Mouse (Mus musculus) neural tube, embryonic 13.5 days (tissue): ENCODE data around the gene Tesk1. TPM values are rescaled to one million over a fixed set of nuclear protein-coding genes. Genes with fewer than 3 reads are reported as not detected.
"Not testable (repeated sequence)": the region's sequence is repeated elsewhere in the genome, so short reads cannot be mapped to it uniquely, and the experiment has no call there.

ENCODE experiments used
- ATAC-seq: fragments of 200-750 bp; cut with Nextera tagmentation; 2 replicates; pipeline ENCODE4 v1.8.0; 2017; ENCODE audit warnings: low read depth, mild to moderate bottlenecking, moderate TSS enrichment, moderate library complexity
- H3K27ac ChIP-seq: fragments of 300-500 bp; sonication (generic); replicated peaks from 2 replicates; pipeline ENCODE4 v1.5.1; 2015; ENCODE audit warnings: moderate library complexity, mild to moderate bottlenecking, inconsistent platforms
- H3K27me3 ChIP-seq: fragments of 300-500 bp; sonication (generic); 2 replicates; pipeline ENCODE4 v1.6.1; 2015; ENCODE audit warnings: mild to moderate bottlenecking, inconsistent platforms
- H3K36me3 ChIP-seq: fragments of 300-500 bp; sonication (generic); 2 replicates; pipeline ENCODE4 v1.6.1; 2015; ENCODE audit warnings: mild to moderate bottlenecking, inconsistent platforms
- H3K4me1 ChIP-seq: fragments of 300-500 bp; sonication (generic); replicated peaks from 2 replicates; pipeline ENCODE4 v1.6.1; 2015; ENCODE audit warnings: inconsistent platforms
- H3K4me2 ChIP-seq: fragments of 300-500 bp; sonication (generic); 2 replicates; pipeline ENCODE4 v1.6.1; 2015; ENCODE audit warnings: inconsistent platforms, mild to moderate bottlenecking, moderate library complexity
- H3K4me3 ChIP-seq: fragments of 300-500 bp; sonication (generic); 2 replicates; pipeline ENCODE4 v1.5.1; 2015; ENCODE audit warnings: mild to moderate bottlenecking, inconsistent platforms
- H3K9ac ChIP-seq: fragments of 300-500 bp; sonication (generic); 2 replicates; pipeline ENCODE4 v1.6.1; 2015; ENCODE audit warnings: moderate library complexity, mild to moderate bottlenecking, inconsistent platforms
- H3K9me3 ChIP-seq: fragments of 300-500 bp; sonication (generic); 2 replicates; pipeline ENCODE4 v1.6.1; 2016; ENCODE audit warnings: inconsistent platforms
- WGBS: fragments of 180-500 bp; shearing (Covaris S2); methylation state at CpG from one replicate; pipeline ENCODE4 v1.1.7; 2015; 5-methylcytosine and 5-hydroxymethylcytosine counted together
- polyA plus RNA-seq: library from polyadenylated mRNA; unstranded; fragments of >200 nt; fragmentation: Nextera tagmentation; extraction: Ambion mirVana; gene quantifications from 2 replicates; pipeline ENCODE4 v1.2.1, GENCODE M21; 2015

Tesk1 gene
- polyA plus RNA-seq, 1 experiment from 2014 or later = 14.4 TPM

DNA sequence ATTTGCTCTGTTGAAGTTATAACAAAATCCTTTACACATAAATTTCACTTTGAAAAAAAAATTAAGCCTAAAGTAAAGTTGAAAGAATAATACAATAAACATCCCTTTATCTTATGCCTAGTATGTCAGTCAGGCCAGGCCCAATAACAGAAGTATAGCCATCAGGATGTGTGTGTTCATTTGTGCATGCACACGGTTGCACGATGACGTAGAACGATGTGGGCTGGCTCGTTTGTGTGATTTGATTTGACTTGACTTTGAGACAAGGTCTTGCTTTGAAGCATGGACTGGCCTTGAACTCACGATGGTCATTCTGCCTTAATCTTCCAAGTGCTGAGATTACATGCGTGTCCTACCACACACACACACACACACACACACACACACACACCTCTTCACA, 25.1 kb downstream of the Tesk1 start:
- Histone ChIP-seq H3K27ac (no peak overlapping the region), H3K4me1 (no peaks in the 10 kb centered on the region), H3K27me3 (no peaks in the 10 kb centered on the region), H3K4me3 (no peak overlapping the region), H3K4me2 (no peak overlapping the region), H3K9me3 (no peaks in the 10 kb centered on the region), H3K36me3 (no peaks in the 10 kb centered on the region), H3K9ac (no peak overlapping the region)
- ATAC-seq = no peak
- WGBS = 90% methylated on average over 7 of the region's 7 CpGs

DNA sequence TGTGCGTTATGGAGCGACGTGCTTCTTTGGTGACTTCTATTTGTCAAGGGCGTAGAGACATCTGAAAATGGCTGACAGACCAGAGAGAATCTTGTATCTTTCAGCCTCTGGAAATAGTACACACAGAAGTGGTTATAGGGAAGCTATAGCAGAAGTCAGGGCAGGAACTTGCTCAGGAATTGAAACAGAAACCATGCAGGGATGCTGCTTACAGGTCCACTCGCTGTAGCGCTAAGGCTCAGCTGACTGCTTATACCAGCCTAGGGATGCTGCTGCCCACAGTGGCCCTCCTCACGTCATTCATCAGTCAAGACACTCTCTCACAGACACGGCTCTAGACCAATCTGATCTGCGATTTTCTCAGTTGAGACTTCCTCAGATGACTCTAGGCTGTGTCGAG, 28.6 kb downstream of the Tesk1 start:
- Histone ChIP-seq H3K9ac (no peak overlapping the region), H3K4me1 (no peaks in the 10 kb centered on the region), H3K4me2 (no peak overlapping the region), H3K27me3 (no peaks in the 10 kb centered on the region), H3K36me3 (no peaks in the 10 kb centered on the region), H3K27ac (no peak overlapping the region), H3K4me3 (no peak overlapping the region), H3K9me3 (no peaks in the 10 kb centered on the region)
- no peak for ATAC-seq
- WGBS = 91% methylated on average over 10 of the region's 10 CpGs

DNA sequence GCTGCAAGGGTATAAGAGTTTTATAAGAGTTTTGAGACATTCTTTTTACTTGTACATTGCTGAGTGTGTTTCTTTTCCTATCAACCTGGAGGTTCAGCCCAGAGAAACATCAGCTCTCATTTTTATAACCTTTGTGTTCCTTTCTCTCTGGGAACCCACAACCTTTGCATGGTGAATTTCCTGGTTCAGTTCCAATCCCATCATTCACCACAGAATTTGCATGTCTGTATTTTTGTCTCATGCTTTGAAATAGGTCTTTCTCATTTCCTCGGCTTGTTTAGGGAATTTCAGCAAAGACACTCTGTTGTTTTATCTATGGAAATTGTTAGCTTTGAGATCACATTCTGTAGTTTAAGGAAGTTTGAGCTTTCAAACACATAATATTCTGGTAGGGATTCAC, 31.9 kb downstream of the Tesk1 start:
- ATAC-seq = no peak
- Histone ChIP-seq H3K4me3 (no peak overlapping the region), H3K27ac (no peak overlapping the region), H3K9me3 (no peaks in the 10 kb centered on the region), H3K36me3 (no peaks in the 10 kb centered on the region), H3K4me2 (no peak overlapping the region), H3K4me1 (no peaks in the 10 kb centered on the region), H3K27me3 (no peaks in the 10 kb centered on the region), H3K9ac (no peak overlapping the region)
- WGBS = 75% methylated on average over 1 of the region's 1 CpGs

DNA sequence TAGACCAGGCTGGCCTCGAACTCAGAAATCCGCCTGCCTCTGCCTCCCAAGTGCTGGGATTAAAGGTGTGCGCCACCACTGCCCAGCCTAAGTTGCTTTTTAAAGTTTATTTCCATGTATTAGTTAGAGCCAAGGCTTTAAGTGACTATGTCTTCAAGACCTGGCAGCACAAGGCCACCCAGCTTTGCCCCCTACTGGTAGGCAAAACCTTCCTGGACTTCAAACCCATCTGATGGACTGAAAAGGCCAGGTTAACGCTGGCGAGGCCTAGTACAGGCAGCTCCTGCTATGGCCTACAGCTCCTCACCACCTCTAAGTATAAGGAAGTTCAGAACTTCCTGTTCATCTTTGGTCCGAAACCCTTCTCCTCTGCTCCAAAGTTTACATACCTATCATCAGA, 34.9 kb downstream of the Tesk1 start:
- H3K4me2 ChIP-seq = no peak overlapping the region
- no peak overlapping the region for H3K9ac ChIP-seq
- no peaks in the 10 kb centered on the region for H3K4me1 ChIP-seq
- H3K4me3 ChIP-seq = no peak overlapping the region
- H3K27me3 ChIP-seq = no peaks in the 10 kb centered on the region
- no peak overlapping the region for H3K27ac ChIP-seq
- ATAC-seq = no peak
- 89% methylated on average over 6 of the region's 6 CpGs for WGBS
- H3K36me3 ChIP-seq = no peaks in the 10 kb centered on the region
- no peaks in the 10 kb centered on the region for H3K9me3 ChIP-seq

DNA sequence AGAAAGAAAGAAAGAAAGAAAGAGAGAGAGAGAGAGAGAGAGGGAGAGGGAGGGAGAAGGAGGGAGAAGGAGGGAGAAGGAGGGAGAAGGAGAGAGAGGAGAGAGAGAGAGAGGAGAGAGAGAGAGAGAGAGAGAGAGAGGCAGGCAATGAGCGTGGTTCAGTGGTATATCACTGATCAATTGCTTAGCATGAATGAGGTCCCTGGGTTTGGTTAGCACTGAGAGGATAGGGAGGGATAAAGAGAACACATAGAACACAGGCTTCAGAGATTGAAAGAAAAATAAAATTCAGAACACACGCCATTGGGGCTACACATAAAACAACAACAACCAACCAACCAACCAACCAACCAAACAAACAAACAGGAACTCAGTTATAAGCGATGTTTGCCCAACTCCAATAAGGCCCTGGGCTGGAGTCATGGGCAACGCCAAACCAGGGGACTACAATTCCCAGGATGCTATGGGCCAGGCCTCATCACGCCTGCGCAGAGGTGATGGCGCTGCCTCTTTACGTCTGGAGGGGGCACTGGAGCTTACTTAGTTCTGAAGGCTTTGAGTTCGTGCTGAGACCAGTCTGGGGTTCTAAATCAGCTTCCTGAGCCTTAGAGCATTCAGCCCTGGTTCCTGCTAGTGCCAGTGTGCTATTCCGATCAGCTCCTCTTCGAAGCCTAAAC, 36.3 kb downstream of the Tesk1 start:
- Histone ChIP-seq H3K9ac (peak overlapping the region; percentile 55; the same call in 1 of the 2 replicates), H3K36me3 (no peaks in the 10 kb centered on the region), H3K9me3 (no peaks in the 10 kb centered on the region), H3K27me3 (no peaks in the 10 kb centered on the region), H3K27ac (no peak overlapping the region), H3K4me1 (no peaks in the 10 kb centered on the region), H3K4me2 (peak overlapping the region; percentile 52), H3K4me3 (peak overlapping the region; percentile 29)
- 18% methylated on average over 11 of the region's 11 CpGs for WGBS
- ATAC-seq = peak; percentile 96

DNA sequence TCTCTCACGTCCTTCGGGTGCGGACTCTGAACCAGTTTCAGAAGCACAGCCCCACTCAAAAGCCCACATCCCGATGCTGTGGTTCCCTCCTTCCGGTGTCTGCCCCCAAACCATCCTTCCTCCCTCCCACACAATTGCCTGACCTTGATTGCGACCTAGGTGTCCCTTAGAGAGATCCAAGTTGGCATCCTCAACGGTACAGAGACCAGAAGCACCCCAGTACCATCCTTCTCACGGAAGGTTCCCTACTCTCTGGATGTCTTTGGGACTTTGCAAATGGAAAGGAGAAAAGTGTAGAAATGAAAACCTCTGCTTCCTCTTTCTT, 36.8 kb downstream of the Tesk1 start:
- H3K27ac ChIP-seq = no peak overlapping the region
- H3K9ac ChIP-seq = peak overlapping the region; percentile 55; the same call in 1 of the 2 replicates
- H3K4me3 ChIP-seq = peak overlapping the region; percentile 29
- no peaks in the 10 kb centered on the region for H3K36me3 ChIP-seq
- H3K9me3 ChIP-seq = no peaks in the 10 kb centered on the region
- H3K4me1 ChIP-seq = no peaks in the 10 kb centered on the region
- H3K4me2 ChIP-seq = peak overlapping the region; percentile 52
- H3K27me3 ChIP-seq = no peaks in the 10 kb centered on the region
- WGBS = 52% methylated on average over 8 of the region's 8 CpGs
- ATAC-seq = peak; percentile 61

DNA sequence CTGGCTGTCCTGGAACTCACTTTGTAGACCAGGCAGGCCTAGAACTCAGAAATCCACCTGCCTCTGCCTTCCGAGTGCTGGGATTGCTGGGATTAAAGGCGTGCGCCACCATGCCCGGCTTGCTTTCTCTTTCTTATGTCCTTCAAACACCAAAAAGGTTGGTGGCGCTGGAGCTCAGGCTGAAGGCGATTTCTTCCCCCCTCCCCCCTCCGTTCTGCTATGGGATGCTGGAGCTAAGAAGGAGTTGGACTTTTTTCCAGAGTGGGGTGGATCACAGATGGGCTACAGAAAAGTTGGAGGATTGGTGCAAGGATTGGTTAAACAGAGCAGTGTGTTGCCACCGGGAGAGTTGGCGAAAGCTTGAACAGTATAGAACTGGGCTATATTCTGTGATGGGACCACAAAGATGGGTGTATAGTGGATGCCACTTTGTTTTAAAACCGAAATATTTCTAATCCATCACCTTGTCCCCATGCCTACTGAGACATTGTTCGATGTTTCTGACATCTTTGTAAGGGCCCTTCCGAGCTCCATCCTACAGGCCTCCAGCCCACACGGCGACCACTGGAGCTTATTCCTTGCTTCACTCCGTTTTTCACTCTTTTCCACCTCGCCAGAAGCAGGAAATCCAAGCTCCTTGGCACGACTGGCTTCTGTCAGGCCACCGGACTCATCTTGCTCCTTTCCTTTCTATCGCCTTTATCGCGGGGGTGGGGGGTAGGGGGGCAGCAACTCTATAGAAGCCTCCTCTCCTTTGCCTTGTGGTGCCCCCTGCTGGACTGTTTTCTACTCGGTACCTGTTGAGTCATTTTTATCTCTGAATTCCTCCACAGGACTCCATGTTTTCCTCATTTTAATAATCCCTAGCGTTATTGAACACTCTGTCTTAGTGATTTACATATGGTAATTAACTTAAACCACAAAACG, 37.4 kb downstream of the Tesk1 start:
- 53% methylated on average over 24 of the region's 24 CpGs for WGBS
- peak; percentile 29; the same call in 1 of the 2 replicates for ATAC-seq
- peak overlapping the region; percentile 22; the same call in 1 of the 2 replicates for H3K4me2 ChIP-seq

DNA sequence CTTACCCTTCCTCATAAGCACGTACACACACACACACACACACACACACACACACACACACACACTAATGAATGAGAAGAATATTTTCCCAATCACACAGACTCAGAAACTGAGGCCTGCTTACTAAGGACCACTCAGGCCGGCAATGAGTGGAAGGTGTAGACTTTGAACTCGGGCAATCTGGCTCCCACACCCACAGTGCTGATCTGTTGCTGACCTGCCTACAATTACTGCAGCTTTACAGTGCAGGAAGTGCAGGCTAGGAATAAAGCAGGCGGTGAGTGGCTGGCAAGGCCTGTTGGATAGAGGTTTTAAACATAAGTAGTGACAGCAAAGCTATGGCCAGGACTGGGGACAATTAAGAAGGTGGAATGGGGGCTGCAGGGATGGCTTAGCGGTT, 39.2 kb downstream of the Tesk1 start:
- H3K27me3 ChIP-seq = no peaks in the 10 kb centered on the region
- no peak overlapping the region for H3K27ac ChIP-seq
- H3K36me3 ChIP-seq = no peaks in the 10 kb centered on the region
- H3K4me3 ChIP-seq = no peak overlapping the region
- H3K9me3 ChIP-seq = no peaks in the 10 kb centered on the region
- H3K4me2 ChIP-seq = no peak overlapping the region
- no peaks in the 10 kb centered on the region for H3K4me1 ChIP-seq
- 84% methylated on average over 5 of the region's 5 CpGs for WGBS
- no peak overlapping the region for H3K9ac ChIP-seq
- no peak for ATAC-seq

More for the DNA sequence above, 37.4 kb downstream of the Tesk1 start:
- Histone ChIP-seq H3K36me3 (no peaks in the 10 kb centered on the region), H3K27ac (no peak overlapping the region), H3K4me1 (no peaks in the 10 kb centered on the region), H3K9ac (0 out of 2 replicates have a peak overlapping the region, but pooled peaks have one; percentile 31), H3K9me3 (no peaks in the 10 kb centered on the region), H3K4me3 (no peak overlapping the region), H3K27me3 (no peaks in the 10 kb centered on the region)

DNA sequence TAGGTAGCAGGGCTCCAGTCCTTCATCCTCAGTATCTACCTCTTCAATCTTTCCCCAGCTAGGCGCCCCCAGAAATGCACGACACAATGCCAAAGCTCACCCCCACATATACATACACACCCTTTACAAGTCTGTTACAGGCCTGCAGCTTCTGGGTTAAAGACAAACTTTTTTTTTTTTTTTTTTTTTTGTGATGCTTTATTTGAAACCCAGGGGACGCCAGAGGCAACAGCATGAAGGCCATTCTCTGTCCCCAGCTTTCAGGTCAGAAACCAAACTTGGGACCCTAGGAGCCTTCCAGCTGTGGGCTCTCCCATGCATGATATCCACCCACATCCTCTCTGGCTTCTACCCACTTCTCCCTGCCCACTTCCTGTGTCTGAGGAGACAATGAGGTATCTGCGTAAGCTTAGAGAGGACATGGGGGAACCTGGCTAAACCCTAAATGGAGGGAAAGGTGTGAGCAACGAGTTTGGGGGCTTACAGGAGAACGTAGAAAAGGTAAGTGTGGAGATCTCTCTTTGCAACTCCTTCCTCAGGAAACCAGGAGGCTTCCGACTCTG, 40.2 kb downstream of the Tesk1 start:
- H3K4me2 ChIP-seq = no peak overlapping the region
- 83% methylated on average over 7 of the region's 7 CpGs for WGBS
- H3K36me3 ChIP-seq = no peaks in the 10 kb centered on the region
- no peaks in the 10 kb centered on the region for H3K4me1 ChIP-seq
- H3K9ac ChIP-seq = no peak overlapping the region
- no peak overlapping the region for H3K4me3 ChIP-seq
- no peak overlapping the region for H3K27ac ChIP-seq
- H3K27me3 ChIP-seq = no peaks in the 10 kb centered on the region
- H3K9me3 ChIP-seq = no peaks in the 10 kb centered on the region
- no peak for ATAC-seq

DNA sequence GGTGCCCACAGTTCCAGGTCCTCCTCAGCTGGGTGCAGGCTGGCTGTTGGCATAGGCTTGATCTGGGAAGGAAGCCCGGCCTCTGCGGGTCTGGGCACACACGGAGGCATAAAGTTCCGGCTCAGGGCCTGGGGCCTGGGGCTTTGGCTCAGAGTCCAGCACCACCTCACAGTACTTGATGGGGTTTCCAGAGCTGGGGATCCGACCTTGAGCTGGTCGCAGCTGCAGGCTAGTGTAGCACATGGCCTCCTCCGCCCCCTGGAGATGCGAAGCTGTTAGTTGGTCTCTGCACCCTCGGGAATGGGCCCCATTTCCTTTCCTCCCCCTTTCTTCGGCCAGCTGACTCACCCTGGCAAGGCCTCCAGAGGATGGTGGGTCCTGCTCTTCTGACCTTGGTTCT, 40.9 kb downstream of the Tesk1 start:
- Histone ChIP-seq H3K9ac (no peak overlapping the region), H3K9me3 (no peaks in the 10 kb centered on the region), H3K4me1 (no peaks in the 10 kb centered on the region), H3K27ac (no peak overlapping the region), H3K36me3 (no peaks in the 10 kb centered on the region), H3K4me3 (no peak overlapping the region), H3K27me3 (no peaks in the 10 kb centered on the region), H3K4me2 (no peak overlapping the region)
- WGBS = 77% methylated on average over 10 of the region's 10 CpGs
- no peak for ATAC-seq

DNA sequence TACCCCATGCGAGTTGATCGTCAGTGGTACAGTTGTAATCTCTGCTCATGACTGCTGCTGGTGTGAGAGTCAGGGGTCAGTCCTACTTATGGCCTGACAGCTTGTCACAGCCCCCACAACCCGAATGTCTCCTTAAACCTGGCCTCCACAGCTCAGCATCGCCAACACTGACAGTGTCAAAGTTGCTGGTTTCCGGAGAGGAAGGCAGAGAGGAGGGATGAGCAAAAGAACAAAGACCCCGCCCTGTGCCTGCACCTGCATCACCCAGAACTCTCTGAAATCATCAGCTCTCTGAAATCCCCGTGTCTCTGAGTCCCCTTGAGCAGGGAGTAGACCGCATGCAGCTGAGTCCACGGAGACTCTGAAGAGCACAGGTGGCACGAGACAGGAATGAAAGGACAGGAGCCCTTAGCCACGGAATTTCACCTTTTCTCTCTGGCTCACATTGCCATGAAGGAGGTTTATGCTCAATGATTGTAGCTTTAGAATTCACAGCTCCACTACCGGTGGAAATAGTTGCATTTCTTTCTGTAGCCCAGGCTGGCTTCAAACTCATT, 41.9 kb downstream of the Tesk1 start, which contains the start of gene Sit1:
Gene Sit1 (minus strand): TSS at position 200 of the 557 bp plus-strand sequence.
- H3K9me3 ChIP-seq = no peaks in the 10 kb centered on the region
- no peak within 1 kb of the TSS for H3K27ac ChIP-seq
- WGBS = 67% methylated on average over 12 of the region's 12 CpGs
- H3K9ac ChIP-seq = no peak within 1 kb of the TSS
- ATAC-seq = no peak
- no peaks in the 10 kb centered on the region for H3K4me1 ChIP-seq
- no peak within 1 kb of the TSS for H3K4me2 ChIP-seq
- H3K4me3 ChIP-seq = no peak within 1 kb of the TSS
- no peaks in the 10 kb centered on the region for H3K36me3 ChIP-seq
- H3K27me3 ChIP-seq = no peaks in the 10 kb centered on the region

DNA sequence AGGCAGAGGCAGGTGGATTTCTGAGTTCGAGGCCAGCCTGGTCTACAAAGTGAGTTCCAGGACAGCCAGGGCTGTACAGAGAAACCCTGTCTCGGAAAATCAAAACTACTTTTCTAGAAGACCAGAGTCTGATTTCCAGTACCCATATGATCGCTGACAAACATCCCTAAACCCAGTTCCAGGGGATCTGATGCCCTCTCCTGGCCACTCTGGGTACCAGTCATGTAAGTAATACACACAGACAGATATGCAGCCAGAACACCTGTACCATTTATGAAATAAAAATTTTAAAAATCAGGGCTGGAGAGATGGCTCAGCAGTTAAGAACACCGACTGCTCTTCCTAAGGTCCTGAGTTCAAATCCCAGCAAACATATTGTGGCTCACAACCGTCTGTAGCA, 43.9 kb downstream of the Tesk1 start:
- H3K9me3 ChIP-seq, H3K36me3 ChIP-seq, H3K4me1 ChIP-seq, H3K27ac ChIP-seq, H3K9ac ChIP-seq, H3K4me3 ChIP-seq, H3K4me2 ChIP-seq, ATAC-seq, H3K27me3 ChIP-seq: not testable (repeated sequence)
- WGBS = 85% methylated on average over 5 of the region's 5 CpGs
